Mouse (Mus musculus) retina, postnatal 1 day (tissue): ENCODE results near the gene Vps50.
"Not testable (repeated sequence)": the region's sequence is repeated elsewhere in the genome, so short reads cannot be mapped to it uniquely, and the experiment has no call there.

ENCODE experiments used
- DNase-seq: peaks from one replicate; pipeline ENCODE4 v3.0.0-alpha.2; 2012

The Vps50 gene

DNA sequence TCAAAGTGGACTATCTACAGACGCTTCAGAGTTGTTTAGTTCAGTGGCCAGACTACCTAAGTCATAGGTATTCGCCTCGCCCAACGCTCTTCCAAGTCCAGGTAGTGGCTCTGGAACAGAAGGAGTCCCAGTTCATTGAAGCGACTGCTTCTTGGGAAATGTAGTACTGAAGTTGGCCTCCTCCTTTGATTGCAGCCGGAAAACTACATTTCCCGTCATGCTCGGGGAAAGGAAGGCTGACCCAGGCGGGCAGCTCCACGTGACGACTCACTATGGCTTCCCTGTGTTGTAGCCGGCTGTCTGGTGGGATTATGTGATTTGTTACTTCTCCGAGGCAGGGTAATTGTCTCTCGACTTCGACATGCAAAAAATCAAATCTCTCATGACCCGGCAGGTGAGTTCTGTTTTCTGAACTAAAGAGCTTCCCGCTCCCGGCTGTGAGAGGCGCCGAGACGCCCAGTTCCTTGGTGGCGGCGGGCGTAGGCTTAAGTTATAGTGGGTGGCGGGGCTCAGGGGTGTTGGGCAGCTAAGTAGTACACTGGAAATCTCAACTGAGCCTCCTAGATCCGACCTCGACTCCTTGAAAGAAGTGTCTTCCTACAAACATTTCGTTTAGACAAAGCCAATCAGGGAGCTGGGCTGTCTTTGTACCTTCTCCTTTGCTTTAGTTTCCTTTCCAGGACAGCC lies at the start of gene Vps50, which contains the start of gene Hepacam2:
Vps50 (plus strand) TSS at position 221 of the 687 bp plus-strand sequence.
Hepacam2 (minus strand) TSS at position 137 of the 687 bp plus-strand sequence.
- DNase-seq = peak; percentile 97

DNA sequence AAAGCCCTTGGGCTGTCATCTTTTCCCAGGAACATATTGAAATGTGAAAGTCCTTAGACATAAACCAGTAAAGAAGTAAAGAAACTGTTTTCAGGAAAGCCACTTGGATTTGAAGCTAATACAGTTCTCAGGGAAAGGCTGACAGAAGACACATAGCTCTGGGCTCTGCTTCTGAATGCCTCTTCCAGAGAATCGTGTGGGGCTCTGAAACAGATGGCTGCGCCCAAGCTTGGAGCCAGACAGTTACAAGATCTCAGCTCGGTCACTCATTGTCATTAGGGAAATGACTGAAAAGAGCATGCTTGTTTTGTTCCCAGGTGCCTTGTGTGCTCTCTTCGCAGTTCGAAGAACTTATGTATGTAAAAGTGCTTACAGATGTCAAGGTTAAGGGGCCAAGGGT lies 43.8 kb upstream of the Vps50 start:
- no peak for DNase-seq

DNA sequence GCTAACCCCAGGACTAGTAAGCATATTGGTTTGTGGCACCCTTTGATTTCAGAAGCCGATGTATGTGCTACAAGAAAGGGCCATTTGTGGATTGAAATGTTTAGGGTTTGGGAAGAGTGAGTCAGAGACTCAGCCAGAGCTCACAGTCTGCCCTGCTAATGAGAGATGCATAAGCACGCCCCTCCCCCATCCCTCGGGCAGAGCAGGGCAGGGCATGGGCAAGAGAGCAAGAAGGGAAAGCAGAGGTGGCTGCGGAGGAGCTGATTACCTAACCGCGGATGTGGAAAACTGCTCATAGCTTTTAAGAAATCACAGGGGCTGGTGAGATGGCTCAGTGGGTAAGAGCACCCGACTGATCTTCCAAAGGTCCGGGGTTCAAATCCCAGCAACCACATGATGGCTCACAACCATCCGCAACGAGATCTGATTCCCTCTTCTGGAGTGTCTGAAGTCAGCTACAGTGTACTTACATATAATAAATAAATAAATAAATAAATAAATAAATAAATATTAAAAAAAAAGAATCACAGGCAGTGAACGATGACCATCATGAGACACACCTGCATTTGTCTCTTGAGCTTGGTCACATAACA lies 42.1 kb upstream of the Vps50 start:
- DNase-seq = peak; percentile 16

DNA sequence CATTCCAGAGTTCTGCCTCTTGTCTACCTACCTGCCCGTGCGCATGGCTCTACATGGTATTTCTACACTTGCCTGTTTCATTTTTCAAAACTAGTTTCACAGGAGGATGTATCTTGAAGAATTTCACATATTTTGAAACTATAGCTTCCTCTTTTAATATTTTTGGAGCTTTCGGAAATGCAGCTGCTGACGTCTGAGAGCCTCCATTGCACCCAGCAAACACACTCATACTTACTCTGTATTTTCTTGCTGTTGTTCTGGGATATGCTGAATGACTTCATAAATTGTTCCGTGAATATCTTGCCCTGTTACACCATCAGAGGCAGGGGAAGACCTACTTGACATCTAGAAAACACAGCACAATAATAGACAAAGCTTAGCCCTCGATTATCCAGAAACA lies 35.2 kb upstream of the Vps50 start:
- DNase-seq = no peak

DNA sequence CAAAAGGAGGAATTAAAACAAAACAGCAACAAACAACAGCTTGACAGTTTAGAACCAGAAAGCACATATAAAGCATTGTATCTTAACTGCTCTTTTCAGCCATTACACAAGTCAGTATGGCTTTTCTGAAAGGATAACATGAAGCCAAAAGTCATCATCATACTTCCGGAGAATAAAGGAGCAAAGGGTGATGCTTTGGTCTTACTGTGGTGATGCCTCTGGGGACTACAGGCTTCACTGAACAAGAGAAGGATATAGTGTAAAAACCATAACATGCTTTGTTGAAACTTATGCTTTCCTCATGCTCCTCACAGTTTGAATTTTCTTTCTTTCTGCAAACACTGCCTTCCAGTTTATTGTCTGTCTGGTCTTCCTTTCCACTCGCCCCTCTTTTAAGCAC lies 34.6 kb upstream of the Vps50 start:
- no peak for DNase-seq

DNA sequence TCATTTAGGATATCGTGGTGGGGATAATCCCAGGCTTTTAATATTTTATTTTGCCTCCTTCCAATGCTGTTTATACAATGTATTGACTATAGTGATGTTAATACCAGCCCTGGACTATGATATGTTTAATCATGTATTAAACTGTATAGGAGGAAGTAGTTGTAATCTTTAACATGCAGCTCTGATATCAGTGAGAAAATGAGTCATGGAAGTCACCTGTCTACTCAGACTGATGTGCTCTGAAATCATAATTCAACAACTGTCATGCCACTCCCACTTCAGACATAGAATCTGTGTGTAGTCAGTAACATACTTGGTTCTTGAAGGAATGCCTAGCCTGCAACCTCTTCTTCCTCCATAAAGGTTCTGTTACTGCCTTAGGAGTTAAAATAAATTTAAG lies 29.6 kb upstream of the Vps50 start:
- DNase-seq = no peak

DNA sequence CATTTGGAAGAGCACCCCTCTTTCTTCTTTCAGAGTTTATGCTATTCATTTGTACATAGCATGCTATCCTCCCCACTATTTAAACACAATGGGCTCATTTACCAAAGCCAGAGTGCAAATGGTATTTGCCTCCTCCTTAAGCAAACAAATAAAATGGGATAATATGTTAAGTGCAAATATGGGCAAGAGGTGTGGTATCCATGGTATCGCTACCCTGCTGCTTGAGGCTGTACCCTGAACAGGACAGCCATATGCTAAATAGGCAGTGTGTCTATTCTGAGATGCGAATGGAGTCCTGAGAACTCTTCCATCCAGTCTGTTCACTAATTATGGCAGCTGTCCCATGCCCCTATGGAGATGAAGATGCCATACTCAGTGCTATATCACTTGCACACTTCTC lies 27.5 kb upstream of the Vps50 start:
- DNase-seq = no peak

DNA sequence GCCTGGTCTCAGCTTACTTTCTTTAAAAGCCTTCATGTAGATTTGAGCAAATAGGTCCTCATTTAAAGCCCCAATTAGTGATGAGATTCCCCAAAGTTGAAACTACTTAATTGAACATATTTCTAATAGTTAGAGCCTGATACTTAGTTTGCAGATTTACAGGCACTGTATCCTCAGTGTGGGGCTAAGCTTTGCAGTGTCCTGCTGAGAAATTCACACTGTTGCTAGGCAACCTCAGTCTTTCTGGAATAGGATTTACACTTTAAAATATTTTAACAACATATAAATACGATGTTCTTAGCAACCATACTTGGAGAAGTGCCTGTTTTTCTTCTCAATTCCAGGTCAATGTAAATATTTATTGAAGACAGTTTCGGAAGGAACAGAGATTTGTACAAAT lies 21.9 kb upstream of the Vps50 start:
- DNase-seq = no peak

DNA sequence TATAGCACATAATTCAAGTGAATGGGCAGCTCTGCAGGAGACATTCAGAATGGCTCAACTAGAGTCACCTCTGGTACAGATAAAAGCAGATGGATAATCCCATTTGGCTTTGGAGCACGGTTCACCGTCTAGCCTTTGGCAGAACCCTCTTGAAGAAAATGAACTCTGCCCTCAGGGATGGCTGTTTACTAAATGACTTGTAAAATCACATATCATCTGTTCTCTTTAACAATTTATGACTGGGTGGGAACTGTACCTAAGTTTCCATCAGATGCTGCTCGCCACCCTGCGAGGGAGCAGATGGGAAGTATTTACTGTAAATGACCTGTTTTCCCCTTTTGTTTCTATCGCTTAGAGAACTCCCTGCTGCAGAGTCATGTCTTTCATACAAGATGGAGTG lies 18.3 kb upstream of the Vps50 start:
- peak; percentile 58 for DNase-seq

DNA sequence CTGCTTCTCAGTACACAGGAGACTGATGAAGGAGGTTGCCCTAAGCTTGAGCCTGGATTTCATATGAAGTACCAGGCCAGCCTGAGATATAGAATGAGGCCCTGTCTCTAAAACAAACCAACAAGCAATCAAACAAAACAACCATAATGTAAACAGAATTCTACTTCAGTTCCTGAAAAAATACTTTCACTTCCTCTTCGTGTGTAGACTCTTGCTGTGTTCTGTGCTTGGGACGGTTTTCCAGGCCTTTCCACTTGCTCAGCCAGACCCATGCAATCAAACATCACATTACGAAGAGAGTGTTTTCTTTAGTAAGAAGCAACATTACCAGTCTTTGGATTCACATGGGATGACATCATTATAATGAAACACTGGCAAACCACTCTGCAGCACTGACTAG lies 16.5 kb upstream of the Vps50 start:
- DNase-seq = no peak

DNA sequence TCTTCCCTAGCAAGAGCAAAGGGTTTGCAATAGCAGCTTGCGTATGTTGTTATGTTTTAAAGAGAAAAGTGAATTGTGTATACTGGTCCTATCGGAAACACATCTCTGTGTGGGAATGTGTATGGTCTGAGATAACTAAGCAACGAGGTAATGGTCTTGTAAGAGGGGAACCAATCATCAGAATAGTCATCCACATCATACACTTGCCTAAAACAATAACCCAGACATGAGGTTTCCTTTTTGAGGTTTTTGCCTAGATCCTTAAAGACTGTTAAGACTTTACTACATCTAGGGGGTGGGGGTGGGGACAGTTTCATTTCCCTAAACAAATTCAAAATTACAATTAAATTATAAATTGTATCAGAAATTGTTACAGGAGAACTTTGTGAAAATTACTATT lies 13.0 kb upstream of the Vps50 start:
- no peak for DNase-seq

DNA sequence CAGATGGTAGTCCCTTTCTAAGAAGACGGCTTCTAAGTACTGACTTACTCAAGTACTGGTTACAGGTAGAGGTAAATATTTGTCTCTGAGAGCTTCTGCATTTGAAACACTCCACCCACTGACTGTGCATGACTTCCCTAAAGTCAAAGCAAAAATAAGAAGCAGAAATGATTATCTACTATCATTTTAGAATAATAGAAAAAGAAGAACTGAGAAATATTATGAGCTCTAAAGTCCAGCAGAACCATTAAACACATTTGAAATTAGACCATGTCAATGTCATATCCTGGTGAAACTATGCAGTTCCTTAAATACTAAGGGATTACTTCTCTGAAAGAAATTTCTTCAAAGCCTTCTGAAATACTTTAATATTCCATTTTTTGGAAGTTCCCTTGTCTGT lies 10.8 kb upstream of the Vps50 start:
- DNase-seq = no peak

DNA sequence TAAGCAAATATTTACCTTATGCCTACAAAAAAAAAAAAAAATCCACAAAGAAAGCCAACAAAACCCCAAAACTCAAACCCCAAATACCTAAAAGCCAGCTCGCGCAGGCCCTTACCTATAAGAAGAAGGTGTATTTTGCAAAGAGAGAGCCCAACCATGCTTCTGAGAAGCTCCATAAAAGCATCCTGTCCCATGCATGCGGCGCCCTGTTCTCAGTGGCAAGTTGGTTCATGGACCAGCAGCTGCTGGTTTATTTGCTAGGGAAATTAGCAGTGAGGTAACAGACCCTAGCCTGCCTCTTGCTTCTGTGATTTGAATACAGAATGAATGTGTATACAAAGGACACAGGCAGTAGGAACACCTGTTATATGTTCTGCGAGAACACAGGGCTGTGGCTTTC lies 3.9 kb upstream of the Vps50 start:
- no peak for DNase-seq

DNA sequence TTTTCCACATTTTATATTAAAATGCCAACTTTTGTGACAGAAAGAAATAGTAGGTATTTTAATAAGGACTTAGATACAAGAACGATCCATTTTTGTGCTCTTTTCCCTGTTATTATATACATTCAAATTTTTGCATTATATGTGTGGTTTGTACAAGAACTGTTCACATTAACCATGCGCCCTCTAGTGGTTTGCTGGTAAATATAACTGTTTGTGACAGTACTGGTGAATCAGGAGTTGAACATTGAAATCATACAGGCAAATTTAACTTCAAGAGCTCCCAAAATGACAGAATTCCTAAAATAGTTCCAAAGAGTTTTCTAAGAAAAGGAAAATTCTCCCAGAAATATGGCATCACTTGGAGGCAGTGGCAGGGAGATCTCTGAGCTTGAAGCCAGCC lies 2.0 kb upstream of the Vps50 start:
- peak; percentile 74 for DNase-seq

DNA sequence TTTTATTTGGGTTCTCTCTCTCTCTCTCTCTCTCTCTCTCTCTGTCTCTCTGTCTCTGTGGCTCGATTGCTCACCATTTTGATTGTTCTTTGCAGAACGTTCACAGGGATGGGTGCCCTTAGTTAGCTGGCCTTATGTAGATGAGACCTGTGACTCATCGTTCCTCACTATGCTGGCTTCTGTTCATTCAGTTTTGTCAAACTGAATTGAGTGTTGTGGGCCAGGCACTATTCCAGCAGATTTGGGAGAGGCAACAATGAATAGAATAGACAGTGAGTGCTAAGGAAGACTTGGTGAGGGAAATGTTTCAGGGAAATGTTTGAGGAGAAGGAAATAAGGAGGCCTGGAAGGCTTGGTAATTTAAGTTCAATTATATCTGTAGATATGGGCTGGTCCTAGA lies 2.1 kb downstream of the Vps50 start:
- DNase-seq = no peak

DNA sequence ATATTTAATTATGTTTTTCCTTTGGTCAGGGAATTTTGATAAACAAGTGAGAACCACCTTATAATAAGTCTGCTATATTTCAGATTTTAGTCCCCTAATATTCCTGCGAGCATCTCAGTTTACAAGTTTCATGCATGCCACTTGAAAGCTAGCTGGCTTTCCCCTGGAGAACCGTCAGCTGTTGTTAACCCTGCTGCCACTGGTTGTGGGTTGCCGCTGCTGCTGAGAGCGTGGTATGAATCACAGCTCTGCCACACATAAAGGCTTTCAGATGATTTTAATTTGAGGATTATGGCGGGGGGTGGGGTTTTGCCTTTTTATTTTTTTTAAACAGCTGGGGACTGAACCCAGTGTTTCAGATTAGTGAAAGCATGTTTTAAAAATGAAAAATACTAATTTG lies 7.1 kb downstream of the Vps50 start:
- no peak for DNase-seq

DNA sequence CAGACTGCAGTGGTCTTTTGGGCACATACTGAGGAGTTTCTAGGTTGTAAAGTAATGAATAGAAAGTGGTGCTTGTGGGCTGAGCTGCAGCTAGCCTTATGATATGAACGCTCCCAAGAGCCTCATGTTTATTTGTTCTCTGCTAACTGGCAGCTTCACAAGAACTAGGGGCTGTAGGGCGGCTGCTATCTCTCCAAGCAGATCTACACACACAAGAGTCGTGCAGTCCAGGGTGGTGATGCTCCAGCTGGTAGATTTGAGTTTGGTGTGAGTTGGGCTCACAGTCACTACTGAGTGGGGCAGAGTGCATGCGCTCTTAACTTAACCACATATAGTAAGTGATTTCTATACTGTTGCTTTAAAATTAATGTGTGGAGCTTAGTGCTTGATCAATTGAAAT lies 8.9 kb downstream of the Vps50 start:
- no peak for DNase-seq

DNA sequence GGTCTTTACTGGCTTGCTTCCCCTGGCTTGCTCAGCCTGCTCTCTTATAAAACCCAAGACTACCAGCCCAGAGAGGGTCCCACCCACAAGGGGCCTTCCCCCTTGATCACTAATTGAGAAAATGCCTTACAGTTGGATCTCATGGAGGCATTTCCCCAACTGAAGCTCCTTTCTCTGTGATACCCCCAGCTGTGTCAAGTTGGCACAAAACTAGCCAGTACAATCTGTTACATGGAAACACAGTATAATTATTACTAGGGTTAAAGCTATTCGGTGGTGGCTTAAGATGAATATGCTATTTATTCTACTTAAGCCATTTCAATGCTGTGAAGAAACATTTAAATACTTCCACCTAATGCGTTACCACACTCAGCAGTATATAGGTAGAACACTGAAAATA lies 10.0 kb downstream of the Vps50 start:
- DNase-seq = not testable (repeated sequence)

DNA sequence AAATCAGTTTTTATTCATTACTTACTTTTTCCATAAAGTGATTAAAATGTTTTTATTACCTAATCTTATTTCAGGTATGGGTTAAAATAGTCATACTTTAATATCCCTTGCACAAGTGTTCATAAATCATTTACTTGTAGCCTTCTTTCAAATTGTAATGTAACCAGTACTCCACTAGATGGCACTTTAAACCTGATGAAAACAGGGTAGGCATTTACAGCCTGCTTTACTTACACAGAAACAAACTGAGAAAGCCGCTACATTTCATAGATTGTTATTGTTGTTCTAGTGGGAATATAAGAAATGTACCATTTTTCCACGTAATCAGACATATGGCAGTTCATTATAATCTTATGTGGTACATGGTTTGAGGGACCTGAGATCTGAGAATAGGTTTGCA lies 11.6 kb downstream of the Vps50 start:
- DNase-seq = peak; percentile 73

DNA sequence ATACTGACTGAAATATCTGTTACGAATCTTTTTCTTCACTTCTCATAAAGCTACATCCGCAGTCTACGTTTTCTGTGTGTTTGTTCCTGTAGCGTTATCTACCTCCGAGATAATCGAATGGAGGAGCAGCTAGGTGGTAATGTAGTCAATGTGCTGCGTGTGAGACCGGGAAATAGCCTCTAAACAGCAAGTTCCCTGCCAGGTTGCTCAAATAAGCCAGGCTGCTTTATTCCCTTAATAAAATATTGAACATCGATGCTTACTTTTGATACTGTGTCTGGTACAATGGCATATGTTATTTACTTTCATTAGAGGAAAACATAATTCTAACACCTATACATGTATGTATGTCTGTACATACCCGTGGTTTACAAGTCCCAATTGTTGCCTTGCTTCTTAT lies 12.9 kb downstream of the Vps50 start:
- DNase-seq = no peak

DNA sequence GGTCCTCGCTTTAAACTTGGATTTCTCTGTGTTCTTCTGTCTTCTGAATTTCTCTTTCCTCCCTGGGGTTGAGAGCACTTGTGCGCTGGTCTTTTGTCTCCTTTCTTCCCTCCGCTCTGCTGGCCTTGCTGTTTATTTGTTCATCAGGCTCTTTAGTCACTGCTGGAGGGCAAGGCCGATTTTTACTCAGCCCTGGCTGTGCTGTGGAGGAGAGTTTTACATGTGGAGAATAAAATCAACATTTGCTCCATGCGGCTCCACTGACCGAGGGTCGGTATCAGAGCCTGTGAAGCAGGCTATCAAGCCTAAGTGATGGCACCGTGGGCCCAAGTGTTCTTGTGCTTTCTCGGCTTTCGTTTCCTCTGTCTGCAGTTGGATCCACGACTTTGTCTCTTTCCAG lies 13.4 kb downstream of the Vps50 start:
- DNase-seq = no peak

DNA sequence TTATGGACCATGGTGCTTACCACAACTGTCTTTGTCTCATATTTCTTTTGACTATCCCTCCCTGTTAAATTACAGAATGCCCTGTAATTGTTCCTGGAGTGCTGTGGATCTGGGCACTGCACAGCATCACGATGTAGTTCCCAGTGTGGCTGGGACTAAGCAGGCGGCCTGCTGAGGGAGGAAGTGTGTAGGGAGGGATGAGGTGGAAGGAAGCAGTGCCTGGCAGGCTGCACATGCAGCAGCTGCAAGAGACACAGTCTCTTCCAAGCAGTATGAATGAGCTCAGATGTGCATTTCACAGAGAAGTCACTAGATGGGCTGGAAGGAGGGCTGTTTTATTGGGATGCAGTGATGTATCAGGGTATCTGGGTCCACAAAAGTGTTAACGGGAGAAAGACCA lies 14.4 kb downstream of the Vps50 start:
- DNase-seq = peak; percentile 20

DNA sequence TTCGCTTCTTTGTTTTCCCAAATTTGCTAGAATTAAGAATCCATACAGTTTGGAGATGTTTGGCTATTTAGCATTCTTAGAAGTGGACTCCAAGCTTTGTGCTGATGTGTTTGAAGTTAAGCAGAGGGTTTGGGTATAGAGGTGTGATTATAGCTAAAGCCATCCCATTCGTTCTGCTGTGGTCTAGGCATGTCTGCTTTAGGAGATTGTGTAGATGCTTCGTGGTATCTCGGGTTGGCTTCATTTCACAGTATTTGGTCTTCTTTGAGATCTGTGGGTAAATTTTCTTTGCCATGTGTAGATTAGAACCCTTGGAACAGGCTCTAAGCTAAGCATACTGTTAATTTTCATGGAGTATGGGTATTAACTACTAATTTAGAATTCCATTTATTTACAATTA lies 30.0 kb downstream of the Vps50 start:
- DNase-seq = no peak

DNA sequence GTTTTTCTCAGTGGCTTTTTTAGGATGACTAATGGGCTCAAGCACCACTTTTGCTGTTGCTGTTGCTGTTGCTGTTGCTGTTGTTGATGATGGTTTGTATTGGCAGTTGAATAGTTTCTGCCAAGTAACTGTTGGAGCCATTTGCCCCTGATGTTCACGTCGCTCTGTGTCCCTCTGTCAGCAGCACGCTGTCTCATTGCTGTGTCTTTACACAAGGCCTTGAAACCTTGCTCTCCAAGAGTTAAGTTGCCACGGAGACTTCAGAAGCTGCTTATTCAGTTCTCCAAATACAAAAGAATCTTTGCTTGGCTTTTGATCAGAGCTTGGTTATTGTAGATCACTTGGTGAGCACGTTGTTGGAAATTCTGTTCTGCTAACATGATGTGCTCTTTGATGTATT lies 33.3 kb downstream of the Vps50 start:
- DNase-seq = no peak

DNA sequence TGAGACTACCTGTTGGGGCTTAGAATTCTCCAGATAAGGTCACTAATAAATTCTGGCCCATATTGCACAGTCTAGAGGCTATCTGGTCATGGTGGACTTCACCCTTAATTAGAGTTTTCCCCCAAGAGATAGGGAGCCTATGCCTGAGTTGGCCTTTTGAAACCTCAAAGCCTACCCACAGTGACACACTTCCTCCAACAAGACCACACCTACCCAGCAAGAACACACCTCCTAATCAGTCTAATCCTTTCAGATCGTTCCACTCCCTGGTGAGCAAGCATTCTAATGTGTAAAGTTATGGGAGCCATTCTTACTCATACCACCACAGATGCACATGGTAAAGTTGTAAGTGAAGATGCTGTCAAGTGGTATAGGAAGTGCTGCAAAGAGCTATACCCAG lies 37.9 kb downstream of the Vps50 start:
- no peak for DNase-seq
